Mouse (Mus musculus) 416B (cell line): ENCODE measurements at regions not wholly inside any gene's neighbourhood (a gene's known extent, or its start where the extent isn't known, plus 50 kb on each side); places are given as distances from the start of the nearest gene placed in this dataset.
A peak's percentile ranks its signal among the peaks of the same experiment; 100 is the strongest.

Source experiments
- DNase-seq: peaks from one replicate; pipeline ENCODE4 v3.0.0; 2011; ENCODE audit warnings: low read depth

GRCm38 (mm10) chr9:26383996-26384395 lies 349.5 kb upstream of the B3gat1 start:
- DNase-seq = no peak

GRCm38 (mm10) chr9:26398635-26399034 lies 334.9 kb upstream of the B3gat1 start:
- DNase-seq = no peak

DNA sequence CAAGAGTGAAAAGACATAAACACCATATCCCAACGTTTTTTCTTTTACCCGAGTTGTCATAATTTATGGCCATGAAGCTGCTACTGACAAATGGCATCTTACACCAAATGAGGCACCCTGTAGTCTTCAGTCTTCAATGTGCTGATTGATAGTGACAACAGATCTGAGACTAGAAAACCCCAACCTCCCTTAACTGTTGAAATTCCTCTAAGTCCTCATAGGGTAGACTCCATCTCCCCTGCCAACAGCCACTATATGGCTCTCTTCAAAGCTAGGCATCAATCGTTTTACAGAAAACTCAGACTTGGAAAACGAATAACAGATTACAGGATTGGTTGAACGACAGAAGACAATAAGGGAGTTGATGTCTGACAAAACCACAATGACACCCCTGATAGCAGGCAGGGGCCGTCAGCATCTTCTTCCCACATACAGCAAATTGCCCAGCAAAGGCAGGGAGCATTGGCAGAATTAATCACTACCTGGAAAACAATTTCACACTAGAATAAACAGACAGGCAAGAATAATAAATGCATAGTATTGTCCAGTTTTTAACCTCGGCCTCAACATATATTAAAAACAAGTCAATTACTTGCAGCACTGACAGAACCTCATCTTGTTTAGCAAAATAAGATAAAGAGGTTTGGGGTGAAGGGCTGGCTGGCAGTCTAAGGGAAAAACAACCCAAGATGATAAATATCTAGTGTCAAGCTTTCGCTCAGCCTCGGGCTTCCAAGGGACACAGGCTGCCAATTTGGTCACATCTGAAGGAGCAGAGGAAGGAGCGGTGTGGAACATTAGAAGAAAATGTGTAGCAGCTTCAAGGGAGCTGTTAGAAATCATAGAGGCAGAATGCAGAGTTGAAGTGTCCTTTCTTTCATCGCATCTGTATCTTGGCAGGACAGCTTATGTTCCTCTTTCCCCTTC lies 310.4 kb upstream of the B3gat1 start:
- no peak for DNase-seq

- no peak for DNase-seq
Measured at GRCm38 (mm10) chr9:26435507-26435906, 298.0 kb upstream of the B3gat1 start.

DNA sequence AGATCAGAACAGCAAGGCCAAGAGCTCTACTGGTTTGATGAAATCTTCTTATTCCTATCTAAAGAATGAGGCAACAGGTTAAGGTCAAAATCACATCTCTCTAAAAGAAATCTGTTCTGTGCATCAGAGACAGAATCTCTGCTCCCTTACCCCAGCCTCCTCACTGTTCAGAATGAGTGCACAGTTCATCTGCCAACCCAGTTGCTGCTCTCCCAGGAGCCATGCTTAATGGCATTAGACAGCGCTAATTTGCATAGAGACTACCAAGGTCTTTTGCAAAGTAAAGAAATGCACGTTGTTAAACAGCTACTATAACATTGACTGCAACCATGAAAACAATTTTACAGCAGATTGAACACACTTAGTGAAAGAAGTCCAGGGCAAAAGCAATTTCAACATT lies 296.3 kb upstream of the B3gat1 start:
- no peak for DNase-seq

DNA sequence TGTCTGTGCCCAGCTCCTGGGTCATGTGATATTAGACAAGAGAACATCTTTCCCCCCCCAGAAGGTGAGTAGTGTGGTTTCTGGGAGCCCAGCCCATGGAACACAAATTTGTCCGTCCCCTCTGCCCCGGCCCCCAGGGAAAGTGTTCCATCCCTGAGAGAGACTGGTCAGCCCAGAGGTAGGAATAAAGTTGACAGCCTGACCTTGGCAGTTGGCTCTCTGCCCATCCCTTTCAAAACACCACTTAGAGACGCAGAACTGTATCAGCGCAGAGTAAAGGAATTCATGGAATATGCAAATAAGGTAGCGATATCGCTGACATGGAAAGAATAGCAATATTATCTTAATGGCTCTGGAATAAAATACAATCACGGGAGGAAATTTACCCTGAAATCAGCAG lies 279.6 kb upstream of the B3gat1 start:
- DNase-seq = no peak

DNA sequence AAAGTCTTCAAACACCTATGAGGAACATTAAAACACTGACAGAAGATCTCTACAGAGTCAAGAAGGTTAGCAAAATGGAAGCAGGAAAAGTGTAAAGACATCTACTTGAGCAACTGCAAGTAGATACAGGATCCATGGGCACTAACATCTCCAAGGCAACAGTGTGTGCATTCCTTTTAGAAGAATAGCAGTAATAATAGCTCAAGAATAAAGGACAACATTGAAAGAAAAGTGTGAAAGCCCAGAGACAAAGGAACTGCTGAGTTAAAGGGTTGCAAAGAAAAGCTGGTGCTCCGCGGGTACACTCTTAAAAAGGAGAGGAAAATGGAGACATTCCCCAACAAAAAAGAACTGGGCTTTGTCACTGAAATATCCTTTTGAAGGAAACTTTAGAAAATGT lies 272.4 kb upstream of the B3gat1 start:
- no peak for DNase-seq

- no peak for DNase-seq
Measured at GRCm38 (mm10) chr9:26470694-26471392, 262.7 kb upstream of the B3gat1 start.

GRCm38 (mm10) chr9:26476341-26476740 lies 257.2 kb upstream of the B3gat1 start:
- no peak for DNase-seq

- no peak for DNase-seq
Measured at GRCm38 (mm10) chr9:26480881-26481280, 252.6 kb upstream of the B3gat1 start.

DNA sequence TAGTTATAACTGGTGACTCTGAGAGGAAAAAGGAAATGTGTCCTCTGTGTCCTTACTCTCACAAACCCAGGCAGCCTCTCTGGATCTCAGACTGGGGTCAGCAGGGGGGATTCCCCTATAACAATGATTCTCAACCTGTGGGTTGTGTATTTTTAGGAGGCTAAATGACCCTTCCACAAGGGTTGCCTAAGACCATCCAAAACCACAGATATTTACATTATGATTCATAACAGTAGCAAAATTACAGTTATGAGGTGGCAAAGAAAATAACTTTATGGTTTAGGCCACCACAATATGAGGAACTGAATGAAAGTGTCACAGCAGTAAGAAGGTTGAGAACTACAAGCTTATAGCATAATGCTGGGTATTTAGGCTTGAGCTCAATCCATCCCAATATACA lies 251.6 kb upstream of the B3gat1 start:
- DNase-seq = no peak

DNA sequence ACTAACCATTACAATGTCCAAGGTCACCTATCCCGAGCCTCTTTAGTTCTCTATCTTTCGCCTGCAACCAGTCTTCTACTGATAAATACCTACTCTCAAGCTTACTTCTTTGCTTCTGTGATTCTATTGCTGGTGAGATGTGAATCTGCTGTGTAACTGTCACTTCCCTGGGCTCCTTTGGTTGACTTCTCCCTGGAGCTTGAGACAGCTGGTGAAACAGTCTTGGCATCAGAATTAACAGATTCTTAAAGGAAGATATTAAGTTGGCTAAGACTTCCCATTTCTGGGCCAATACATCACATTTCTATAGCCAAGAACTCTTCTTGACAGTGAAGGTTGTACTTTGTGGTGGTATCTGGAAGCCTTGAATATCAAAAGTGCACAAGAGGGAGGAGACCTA lies 239.8 kb upstream of the B3gat1 start:
- no peak for DNase-seq

DNA sequence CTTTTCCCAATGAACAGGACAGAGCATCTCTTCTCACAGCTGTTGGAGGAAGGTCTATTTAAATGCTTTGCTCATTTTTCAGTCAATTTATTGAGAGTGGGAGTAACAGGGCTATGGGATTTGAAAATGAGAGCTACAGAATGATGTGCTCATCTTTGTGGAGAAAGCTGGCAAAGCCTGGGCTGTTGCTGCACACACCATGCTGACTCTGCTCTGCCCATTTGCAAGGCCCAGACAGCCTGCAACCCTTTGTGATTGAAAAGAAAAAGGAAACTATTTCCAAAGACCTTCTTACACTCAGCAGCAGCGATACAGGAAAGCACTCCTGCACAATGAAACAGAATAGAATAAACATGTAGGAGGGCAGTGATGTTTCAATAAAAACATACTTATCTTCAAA lies 231.5 kb upstream of the B3gat1 start:
- DNase-seq = no peak

- DNase-seq = peak; percentile 1
Measured at GRCm38 (mm10) chr9:26505941-26506340, 227.6 kb upstream of the B3gat1 start.

DNA sequence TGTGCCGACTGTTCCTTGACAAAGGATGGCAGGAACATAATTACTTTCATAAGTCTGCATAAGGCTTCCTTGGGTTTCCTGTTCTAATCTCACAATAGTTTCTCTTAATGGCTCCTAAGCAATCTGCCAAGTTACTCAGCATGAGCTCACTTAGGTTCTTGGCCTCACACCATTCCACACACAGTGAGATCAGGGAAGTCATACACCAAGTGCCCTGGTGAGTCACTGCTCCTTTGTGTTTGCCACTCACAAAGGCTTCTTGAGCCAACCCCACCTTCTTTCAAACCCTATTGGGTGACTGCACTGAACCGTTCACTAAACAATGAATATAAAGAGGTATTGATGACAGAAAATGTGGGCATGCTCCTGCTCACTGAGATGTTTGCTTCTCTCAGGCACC lies 214.9 kb upstream of the B3gat1 start:
- DNase-seq = no peak

DNA sequence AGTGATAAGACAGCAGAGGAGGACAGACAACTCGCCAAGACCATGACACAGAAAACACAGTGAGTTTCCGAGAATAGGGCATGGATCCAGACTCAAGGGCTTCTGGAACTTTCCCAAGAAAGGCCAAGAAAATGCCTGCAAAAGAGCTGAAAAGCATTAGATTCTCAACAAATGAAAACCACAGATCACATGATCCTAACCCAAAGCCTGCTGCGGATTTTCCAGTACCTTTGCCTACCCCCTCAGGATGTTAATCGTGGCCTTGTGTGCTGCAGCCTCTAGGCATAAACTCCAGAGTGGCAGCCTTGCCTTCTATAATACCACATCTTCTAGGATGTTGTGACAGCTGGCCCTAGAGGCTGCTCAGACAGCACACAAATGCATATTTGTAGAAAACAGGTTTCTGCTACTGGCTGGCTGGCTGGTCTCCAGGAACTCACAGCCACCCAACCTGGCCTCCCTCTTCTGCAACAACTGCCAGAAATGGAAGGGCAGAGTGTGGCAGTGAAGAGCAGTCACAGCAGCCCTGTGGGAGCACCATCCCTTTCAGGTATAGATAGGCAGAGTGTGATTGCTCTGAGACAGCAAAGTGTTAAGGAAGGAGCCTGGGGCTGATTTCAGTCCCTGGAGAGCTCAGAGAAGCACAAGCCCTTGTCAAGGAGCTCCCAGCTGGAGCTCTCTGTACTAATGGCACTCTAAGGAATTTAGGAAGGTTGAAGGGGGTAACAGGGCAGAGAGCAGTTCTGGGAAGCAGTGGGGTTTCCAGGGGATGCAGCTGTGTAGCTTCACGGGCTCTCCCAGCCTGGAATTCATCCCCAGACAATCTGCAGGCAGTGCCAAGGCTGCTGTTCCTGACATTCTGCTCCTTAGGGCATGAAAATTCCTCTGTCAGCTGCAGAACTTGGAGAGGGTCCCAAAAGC lies 213.7 kb upstream of the B3gat1 start:
- no peak for DNase-seq

DNA sequence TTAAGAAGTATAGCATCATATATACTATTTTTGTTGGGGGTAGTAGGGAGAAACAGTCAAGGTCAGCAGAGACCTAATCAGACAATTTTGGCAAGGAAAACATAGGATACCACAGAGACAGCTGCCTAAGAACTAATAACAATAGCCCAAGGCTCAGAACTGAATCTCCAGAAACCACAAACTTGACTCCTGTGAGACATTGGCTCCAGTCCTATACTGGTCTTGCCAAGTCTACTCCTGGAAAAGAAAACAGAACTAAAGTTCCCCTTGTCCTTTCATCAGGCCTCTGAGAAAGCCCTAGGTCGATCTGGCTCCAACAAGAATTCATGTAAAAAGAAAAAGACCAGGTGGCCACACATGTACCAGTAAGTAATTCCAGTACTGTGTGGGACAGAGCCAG lies 209.4 kb upstream of the B3gat1 start:
- DNase-seq = no peak

DNA sequence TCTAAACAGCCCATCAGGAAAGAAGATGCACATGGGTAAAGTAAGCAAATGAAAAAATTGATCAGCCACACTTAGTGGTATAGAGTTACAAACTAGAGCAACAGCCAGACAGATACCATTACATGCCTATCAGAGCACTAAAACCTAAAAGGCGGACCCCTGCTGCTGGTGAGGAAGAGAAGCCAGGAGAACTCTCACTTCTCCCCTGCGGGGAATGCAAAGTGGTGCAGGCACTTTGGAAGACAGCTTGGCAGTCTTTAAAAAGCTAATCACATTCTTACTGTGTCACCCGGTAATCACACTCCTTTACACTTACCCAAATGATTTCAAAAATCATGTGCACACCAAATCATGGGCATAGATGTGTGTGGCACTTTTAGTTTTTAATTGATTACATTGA lies 204.8 kb upstream of the B3gat1 start:
- DNase-seq = no peak

DNA sequence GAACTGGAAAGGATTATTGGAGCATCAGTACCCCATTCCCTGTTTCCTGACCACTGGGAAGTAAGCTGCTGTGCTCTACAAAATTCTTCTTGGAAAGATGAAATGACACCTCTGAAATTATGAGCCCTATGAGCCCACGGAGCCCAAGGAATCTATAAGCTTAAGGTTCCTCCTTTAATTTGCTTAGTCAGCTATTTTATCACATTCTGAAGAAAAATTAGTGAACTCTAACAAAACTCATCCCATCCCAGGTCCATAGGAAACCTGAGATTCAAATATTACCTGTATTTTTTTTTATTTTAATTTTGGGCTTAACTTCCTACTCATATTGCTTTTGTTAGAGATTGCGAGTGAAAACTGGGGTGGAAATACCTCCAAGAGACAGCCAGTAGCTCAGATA lies 194.5 kb upstream of the B3gat1 start:
- DNase-seq = no peak

DNA sequence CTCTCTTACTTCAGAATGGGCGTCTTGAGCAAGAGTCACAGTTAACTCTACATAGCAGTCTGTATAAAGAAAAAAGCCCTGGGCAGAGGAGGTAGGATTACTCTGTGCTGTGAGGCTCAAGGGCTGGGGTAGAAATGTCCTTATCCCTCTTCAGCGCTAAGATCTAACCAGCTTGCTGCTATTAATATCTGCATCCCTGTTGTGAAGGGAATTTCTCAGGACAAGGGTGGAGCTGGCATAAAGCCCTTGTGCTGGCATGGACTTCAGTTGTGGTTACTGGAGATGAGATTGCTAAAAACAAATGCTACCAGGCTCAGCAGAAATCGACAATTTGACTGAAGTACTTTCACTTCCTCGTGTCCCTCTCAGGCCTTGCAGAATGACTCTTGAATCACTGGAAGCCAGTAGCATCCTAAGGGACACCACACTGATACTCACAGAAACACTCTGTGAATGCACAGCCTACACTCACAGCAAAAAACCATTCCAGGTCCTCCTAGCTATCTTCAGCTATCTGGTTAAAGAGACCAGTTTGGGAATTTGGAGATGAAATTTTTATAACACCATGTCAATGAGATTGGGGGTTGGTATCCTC lies 185.1 kb upstream of the B3gat1 start:
- no peak for DNase-seq

GRCm38 (mm10) chr9:26549118-26549517 lies 184.4 kb upstream of the B3gat1 start:
- no peak for DNase-seq

DNA sequence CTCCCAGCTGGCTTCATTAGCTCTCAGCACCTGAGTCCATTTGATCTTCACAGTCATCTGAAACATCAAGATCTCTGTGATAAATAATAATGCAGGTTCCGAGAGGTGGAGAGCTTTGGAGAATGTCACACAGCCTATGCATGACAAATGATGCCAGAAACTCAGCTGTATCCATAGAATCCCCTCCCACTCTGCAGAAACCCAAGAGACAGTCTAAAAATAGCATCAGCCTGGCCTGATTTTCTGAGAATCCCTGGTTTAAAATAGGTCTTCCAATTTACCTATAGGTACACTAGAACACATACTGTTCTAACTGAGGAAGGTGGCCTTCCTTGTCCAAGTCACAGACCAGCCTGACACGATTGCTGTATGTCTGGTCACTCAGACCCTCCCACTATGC lies 184.0 kb upstream of the B3gat1 start:
- DNase-seq = no peak
